Mouse (Mus musculus) skeletal muscle tissue, adult 2 months (tissue): ENCODE results near the gene Maea.

ENCODE experiments used
- DNase-seq: peaks from one replicate; pipeline ENCODE4 v3.0.0-alpha.2; 2012; ENCODE audit warnings: low read depth, low spot score

The Maea gene

GRCm38 (mm10) chr5:33357494-33357893 lies 22.2 kb downstream of the Maea start:
- DNase-seq = no peak

DNA sequence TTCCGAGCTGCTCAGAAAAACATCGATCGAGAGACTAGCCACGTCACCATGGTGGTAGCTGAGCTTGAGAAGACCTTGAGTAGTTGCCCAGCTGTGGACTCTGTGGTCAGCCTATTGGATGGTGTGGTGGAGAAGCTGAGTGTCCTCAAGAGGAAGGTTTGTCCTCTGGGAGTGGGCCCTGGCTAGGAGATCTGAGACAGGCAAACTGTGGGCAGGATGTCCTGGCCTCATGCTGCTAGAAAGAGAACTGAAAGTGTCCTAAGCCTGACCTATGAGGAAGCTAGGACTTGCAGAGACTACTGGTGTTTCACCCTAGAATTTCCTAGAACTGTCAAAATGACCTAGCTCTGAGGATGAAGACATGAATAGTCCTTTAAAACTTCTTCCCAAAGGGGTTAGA lies 23.2 kb downstream of the Maea start:
- peak; percentile 27 for DNase-seq

DNA sequence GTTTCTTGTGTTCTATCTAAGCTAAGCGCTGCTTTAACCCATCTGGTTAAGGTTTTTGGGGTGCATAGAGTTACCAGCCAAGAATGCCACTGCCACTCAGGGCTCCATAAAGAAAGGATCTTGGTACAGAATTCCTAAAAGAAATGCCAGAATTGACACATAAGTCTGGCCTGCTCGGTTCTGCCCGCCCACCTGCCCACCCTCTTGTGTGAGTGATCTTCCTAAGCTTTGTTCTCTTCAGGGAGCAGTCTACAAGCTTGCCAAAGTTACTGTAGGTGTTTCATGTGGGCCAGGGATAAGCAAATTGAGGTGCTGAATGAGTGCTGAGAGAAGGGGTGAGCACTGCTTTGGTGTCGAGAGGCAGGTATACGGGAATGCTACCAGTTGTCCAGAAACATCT lies 28.0 kb downstream of the Maea start:
- no peak for DNase-seq

GRCm38 (mm10) chr5:33368651-33369050 lies 33.3 kb downstream of the Maea start:
- no peak for DNase-seq

DNA sequence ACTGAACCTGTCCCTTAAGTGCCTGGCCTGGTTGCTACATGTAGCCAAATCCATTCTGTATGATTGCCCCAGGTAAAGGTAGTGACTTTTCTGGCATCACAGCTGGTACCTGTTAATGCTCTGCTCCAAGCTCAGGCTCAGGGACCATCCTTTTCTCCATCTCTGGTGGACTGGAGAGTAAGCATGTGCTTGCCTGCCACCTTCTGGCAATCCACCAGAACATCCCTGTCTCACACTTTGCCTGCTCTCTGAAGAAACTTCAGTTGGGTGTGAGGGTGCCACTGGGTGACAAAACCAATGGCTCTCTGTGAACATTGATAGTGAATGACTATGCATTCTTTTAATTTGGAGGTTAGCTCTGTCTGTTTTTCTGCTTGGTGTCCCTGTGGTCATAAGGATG lies 35.8 kb downstream of the Maea start:
- DNase-seq = peak; percentile 20

- no peak for DNase-seq
Observed at GRCm38 (mm10) chr5:33371668-33372067, 36.4 kb downstream of the Maea start.

GRCm38 (mm10) chr5:33372331-33373038 lies 37.2 kb downstream of the Maea start:
- peak; percentile 20 for DNase-seq

DNA sequence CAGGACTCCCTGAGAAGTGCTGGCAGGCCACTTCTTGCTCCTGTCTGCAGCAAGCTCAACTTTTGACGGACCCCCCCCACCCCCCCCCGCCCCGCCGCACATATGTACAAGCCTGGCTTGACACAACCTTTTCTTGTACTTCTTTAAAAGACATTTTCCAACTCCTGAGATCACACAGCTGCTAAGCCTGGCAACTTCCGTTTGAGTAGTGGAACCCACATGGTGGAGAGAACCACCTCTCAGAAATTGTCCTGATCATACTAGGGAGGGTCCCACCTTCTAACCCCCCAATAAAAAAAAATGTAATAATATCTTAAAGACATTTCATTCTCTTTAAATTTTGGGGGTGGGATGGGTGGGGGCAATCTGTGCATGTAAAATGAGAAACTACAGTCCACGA lies 41.9 kb downstream of the Maea start:
- DNase-seq = no peak

DNA sequence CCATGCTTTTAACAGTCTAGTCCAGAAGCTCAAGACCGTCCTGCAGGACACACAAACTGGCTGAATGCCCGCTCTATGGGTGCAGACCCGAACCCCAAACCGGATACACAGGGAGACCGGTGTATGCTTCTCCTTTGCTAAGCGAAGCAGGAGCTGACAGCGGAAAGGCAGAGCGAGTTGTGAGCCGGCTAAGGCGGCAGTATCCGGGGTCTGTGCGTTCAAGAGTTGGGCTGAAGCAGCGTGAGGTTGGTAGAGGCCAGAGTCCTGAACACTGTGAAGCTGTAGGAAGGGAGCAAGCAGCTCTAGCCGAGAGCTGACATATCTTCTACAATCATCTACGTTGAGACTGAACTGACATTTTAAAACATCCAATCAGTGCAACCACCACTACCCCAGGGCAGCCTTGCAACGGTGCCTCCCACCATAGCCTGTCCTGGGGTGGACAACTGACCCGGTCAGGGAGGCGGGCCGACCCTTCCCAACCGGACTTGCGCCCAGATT lies 42.5 kb downstream of the Maea start:
- DNase-seq = no peak

DNA sequence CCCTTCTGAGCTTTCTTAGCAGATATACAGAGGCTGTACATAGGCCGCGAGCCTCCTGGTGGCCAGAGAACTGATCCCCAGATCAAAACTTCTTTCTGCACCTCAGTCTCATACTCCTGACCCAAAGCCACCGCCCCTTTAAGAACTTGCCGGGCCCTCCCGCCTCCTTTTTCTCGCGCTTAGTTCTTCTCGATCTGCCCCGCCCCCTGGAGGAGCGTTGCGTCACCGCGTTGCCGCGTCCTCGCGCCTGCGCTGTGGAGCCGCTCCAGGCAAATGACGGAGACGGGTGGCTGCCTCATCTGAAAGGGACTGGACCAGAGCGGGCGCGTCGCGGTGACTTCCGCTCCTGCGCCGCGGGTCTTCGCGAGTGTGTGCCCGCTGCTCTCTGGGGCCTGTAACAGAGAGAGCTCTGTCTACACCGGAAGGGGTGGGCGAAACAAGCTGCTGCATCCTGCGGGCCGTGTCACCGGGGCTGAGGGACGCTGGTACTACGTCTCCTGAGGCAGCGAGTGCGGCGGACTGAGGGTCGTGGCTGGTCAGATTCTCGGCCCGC lies 43.1 kb downstream of the Maea start, which contains the start of gene Uvssa:
TSS of gene Uvssa (plus strand) at position 248 of the 553 bp plus-strand sequence.
- DNase-seq = peak; percentile 99

DNA sequence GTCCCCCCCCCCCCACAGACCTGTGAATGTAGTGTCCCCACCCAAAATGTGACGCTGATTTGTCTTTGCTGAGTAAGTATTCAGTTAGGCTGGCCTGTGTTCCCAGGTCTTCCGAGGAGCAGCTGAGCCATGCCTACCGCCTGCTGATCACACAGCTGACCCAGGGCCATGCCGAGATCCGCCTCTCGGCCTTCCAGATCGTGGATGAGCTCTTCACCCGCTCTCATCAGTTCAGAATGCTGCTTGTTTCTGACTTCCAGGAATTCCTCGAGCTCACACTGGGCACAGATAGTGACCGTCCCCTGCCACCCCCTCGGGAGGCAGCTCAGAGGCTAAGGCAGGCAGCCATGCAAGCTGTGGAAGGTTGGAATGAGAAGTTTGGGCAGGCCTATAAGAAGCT lies 52.2 kb downstream of the Maea start:
- DNase-seq = no peak

DNA sequence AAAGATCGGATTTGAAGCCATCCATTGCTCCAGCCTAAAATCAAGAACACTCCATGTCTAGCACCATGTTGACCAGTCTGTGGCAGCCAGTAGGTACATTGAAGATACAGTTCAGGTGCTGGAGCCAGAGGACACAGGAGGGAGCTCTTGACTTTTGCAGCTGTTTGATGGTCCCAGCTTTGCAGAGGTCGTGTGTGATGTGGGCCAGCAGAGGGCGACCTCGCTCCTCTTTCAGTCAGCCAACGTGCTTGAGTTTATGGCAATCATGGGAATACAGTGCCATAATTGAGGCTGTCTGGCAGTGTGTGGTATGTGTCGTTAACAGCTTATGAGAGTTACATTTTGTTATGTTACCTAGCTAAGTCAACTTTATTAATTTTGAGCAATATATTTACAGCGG lies 58.5 kb downstream of the Maea start:
- DNase-seq = peak; percentile 62

- no peak for DNase-seq
Observed at GRCm38 (mm10) chr5:33395693-33396092, 60.4 kb downstream of the Maea start.

DNA sequence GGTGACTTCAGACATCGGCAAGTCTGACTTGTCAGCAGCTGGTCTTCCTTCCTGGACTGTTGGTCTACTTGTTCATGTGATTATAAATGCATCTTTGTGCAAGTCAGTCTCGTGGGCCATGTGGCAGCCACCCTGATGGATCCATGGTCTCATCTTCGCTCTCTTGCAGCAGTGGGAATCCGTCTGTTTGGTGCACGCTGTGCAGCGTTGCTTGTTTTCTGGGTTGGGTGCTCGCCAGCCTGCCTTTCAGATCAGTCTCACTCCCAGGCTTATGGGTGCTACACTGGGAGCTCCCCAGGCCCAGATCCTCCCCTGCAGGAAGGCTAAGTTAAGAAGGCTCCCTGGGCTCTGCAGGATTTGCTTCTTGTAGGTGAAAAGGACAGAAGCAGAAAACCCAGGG lies 61.5 kb downstream of the Maea start:
- DNase-seq = no peak

GRCm38 (mm10) chr5:33400819-33401218 lies 65.5 kb downstream of the Maea start:
- no peak for DNase-seq

GRCm38 (mm10) chr5:33420313-33420712 lies 85.0 kb downstream of the Maea start:
- DNase-seq = no peak
